Mouse (Mus musculus) forebrain, postnatal 0 days (tissue): ENCODE results near the gene Nanos3. TPM values are rescaled to one million over a fixed set of nuclear protein-coding genes. Genes with fewer than 3 reads are reported as not detected.

Experiments used
- ATAC-seq: fragments of 200-750 bp; cut with Nextera tagmentation; 2 replicates; pipeline ENCODE4 v1.8.0; 2017; ENCODE audit warnings: mild to moderate bottlenecking, moderate library complexity
- DNase-seq: peaks from one replicate; pipeline ENCODE4 v3.0.0-alpha.2; 2015
- H3K27ac ChIP-seq: fragments of 300-500 bp; sonication (generic); 2 replicates; pipeline ENCODE4 v1.5.1; 2014; ENCODE audit warnings: low read depth, mild to moderate bottlenecking, antibody characterized with exemption, low read length, moderate library complexity, mixed read lengths
- H3K27me3 ChIP-seq: fragments of 300-500 bp; sonication (generic); 2 replicates; pipeline ENCODE4 v1.6.1; 2014; ENCODE audit warnings: mild to moderate bottlenecking, low read length, mixed read lengths; ENCODE audit not compliant: insufficient read depth
- H3K36me3 ChIP-seq: fragments of 300-500 bp; sonication (generic); 2 replicates; pipeline ENCODE4 v1.6.1; 2014; ENCODE audit warnings: mild to moderate bottlenecking, moderate library complexity; ENCODE audit not compliant: insufficient read depth
- H3K4me1 ChIP-seq: fragments of 300-500 bp; sonication (generic); 2 replicates; pipeline ENCODE4 v1.6.1; 2014; ENCODE audit warnings: antibody characterized with exemption; ENCODE audit not compliant: insufficient read depth
- H3K4me2 ChIP-seq: fragments of 300-500 bp; sonication (generic); 2 replicates; pipeline ENCODE4 v1.6.1; 2014; ENCODE audit warnings: low read depth, mild to moderate bottlenecking, moderate library complexity
- H3K4me3 ChIP-seq: fragments of 300-500 bp; sonication (generic); 2 replicates; pipeline ENCODE4 v1.5.1; 2014; ENCODE audit warnings: low read depth, low read length, mixed read lengths
- H3K9ac ChIP-seq: fragments of 300-500 bp; sonication (generic); 2 replicates; pipeline ENCODE4 v1.6.1; 2014; ENCODE audit warnings: mild to moderate bottlenecking
- H3K9me3 ChIP-seq: fragments of 300-500 bp; sonication (generic); 2 replicates; pipeline ENCODE4 v1.6.1; 2016; ENCODE audit warnings: low read length
- CTCF ChIP-seq: sonication (generic); IDR thresholded peaks from 2 replicates; pipeline ENCODE4 v1.5.1; 2016; ENCODE audit warnings: antibody characterized with exemption, control low read depth, low read depth
- WGBS: fragments of 180-500 bp; shearing (Covaris S2); extraction: QIAGEN DNeasy Blood & Tissue Kit; methylation state at CpG from one replicate; pipeline ENCODE4 v1.1.7; 2014; 5-methylcytosine and 5-hydroxymethylcytosine counted together
- polyA plus RNA-seq: library from polyadenylated mRNA; unstranded; fragments of >200 nt; fragmentation: Nextera tagmentation; extraction: Ambion mirVana; gene quantifications from 2 replicates; pipeline ENCODE4 v1.2.1, GENCODE M21; 2015
- total RNA-seq: library from RNA; depleted of rRNA; stranded (reverse); fragments of >200 nt; gene quantifications from 2 replicates; pipeline ENCODE4 v1.2.3, GENCODE M21; 2014

The Nanos3 gene
- total and polyA plus RNA-seq, 2 experiments from 2014 or later, result 1.7 to 10.0 TPM

- 55% methylated on average over 15 of the region's 15 CpGs for WGBS
- Histone ChIP-seq H3K27ac (peak overlapping the region; percentile 50; the same call in 1 of the 2 replicates), H3K4me1 (peaks cover 16% of the 10 kb centered on the region), H3K9me3 (no peaks in the 10 kb centered on the region), H3K4me3 (peak overlapping the region; percentile 40; the same call in 1 of the 2 replicates), H3K4me2 (peak overlapping the region; percentile 86), H3K27me3 (no peaks in the 10 kb centered on the region), H3K36me3 (no peaks in the 10 kb centered on the region), H3K9ac (peak overlapping the region; percentile 51; the same call in 1 of the 2 replicates)
- no peak for DNase-seq
- no peak for TF ChIP-seq CTCF
- no peak for ATAC-seq
These were observed 16.7 kb upstream of the Nanos3 start for GRCm38 (mm10) chr8:84201545-84202245.

GRCm38 (mm10) chr8:84200652-84201544 lies 15.9 kb upstream of the Nanos3 start:
- Histone ChIP-seq H3K4me1 (peaks cover 16% of the 10 kb centered on the region), H3K9me3 (no peaks in the 10 kb centered on the region), H3K9ac (peak overlapping the region; percentile 51), H3K36me3 (no peaks in the 10 kb centered on the region), H3K4me2 (peak overlapping the region; percentile 86), H3K4me3 (peak overlapping the region; percentile 40), H3K27me3 (no peaks in the 10 kb centered on the region), H3K27ac (peak overlapping the region; percentile 50)
- ATAC-seq (no peak), DNase-seq (no peak)
- 9% methylated on average over 51 of the region's 70 CpGs for WGBS
- no peak for TF ChIP-seq CTCF

- WGBS, result 12% methylated on average over 8 of the region's 8 CpGs
- ATAC-seq (no peak), DNase-seq (no peak)
These were observed 15.1 kb upstream of the Nanos3 start for GRCm38 (mm10) chr8:84200126-84200555.

GRCm38 (mm10) chr8:84199348-84200125 lies 14.5 kb upstream of the Nanos3 start:
- Histone ChIP-seq H3K36me3 (no peaks in the 10 kb centered on the region), H3K9ac (no peak overlapping the region), H3K4me3 (no peak overlapping the region), H3K27ac (peak overlapping the region; percentile 3; the same call in 1 of the 2 replicates), H3K9me3 (no peaks in the 10 kb centered on the region), H3K4me1 (peaks cover 16% of the 10 kb centered on the region), H3K4me2 (no peak overlapping the region), H3K27me3 (no peaks in the 10 kb centered on the region)
- 38% methylated on average over 11 of the region's 11 CpGs for WGBS
- no peak for TF ChIP-seq CTCF
- DNase-seq (no peak), ATAC-seq (no peak)

More at GRCm38 (mm10) chr8:84200126-84200555, 15.1 kb upstream of the Nanos3 start:
- H3K9me3 ChIP-seq, result no peaks in the 10 kb centered on the region
- no peaks in the 10 kb centered on the region for H3K27me3 ChIP-seq
- TF ChIP-seq CTCF, result no peak
- H3K4me1 ChIP-seq, result peaks cover 16% of the 10 kb centered on the region
- H3K9ac ChIP-seq, result no peak overlapping the region
- H3K36me3 ChIP-seq, result no peaks in the 10 kb centered on the region
- peak overlapping the region; percentile 50; the same call in 1 of the 2 replicates for H3K27ac ChIP-seq
- peak overlapping the region; percentile 86 for H3K4me2 ChIP-seq
- H3K4me3 ChIP-seq, result peak overlapping the region; percentile 40

GRCm38 (mm10) chr8:84198871-84199270 lies 13.9 kb upstream of the Nanos3 start:
- DNase-seq (no peak), ATAC-seq (no peak)
- TF ChIP-seq CTCF, result no peak
- Histone ChIP-seq H3K4me2 (peak overlapping the region; percentile 71), H3K4me3 (no peak overlapping the region), H3K9ac (no peak overlapping the region), H3K9me3 (no peaks in the 10 kb centered on the region), H3K27ac (peak overlapping the region; percentile 2; the same call in 1 of the 2 replicates), H3K36me3 (no peaks in the 10 kb centered on the region), H3K4me1 (peaks cover 12% of the 10 kb centered on the region), H3K27me3 (no peaks in the 10 kb centered on the region)
- WGBS, result 24% methylated on average over 4 of the region's 4 CpGs
